Mouse (Mus musculus) MEL (cell line): ENCODE measurements around the gene Gm12184. TPM values are rescaled to one million over a fixed set of nuclear protein-coding genes. Genes with fewer than 3 reads are reported as not detected.

ENCODE experiments used
- DNase-seq: peaks from one replicate; pipeline ENCODE4 v3.0.0; 2011; ENCODE audit warnings: low read depth, low spot score
- H3K27ac ChIP-seq: 2 replicates; pipeline ENCODE4 v1.5.1; 2012; ENCODE audit warnings: low read depth, mild to moderate bottlenecking, control low read depth, low read length, moderate library complexity; ENCODE audit not compliant: control insufficient read depth
- H3K27me3 ChIP-seq, 2 experiments: fragments of 150-350 bp in 1 of 2; sonication (generic) in 1 of 2; 2 replicates each; pipeline ENCODE4 v1.6.1; 2012; ENCODE audit warnings: low read length in 2 of 2, mild to moderate bottlenecking in 2 of 2, improper control_type of control experiment in 1 of 2, moderate library complexity in 1 of 2; ENCODE audit not compliant: insufficient read depth in 2 of 2, control insufficient read depth in 1 of 2
- H3K36me3 ChIP-seq, 2 experiments: 2 replicates each; pipeline ENCODE4 v1.6.1; 2012 to 2014; ENCODE audit warnings: low read length in 2 of 2, improper control_type of control experiment in 1 of 2, inconsistent platforms in 1 of 2, mild to moderate bottlenecking in 1 of 2; ENCODE audit not compliant: insufficient read depth in 2 of 2, control insufficient read depth in 1 of 2
- H3K4me1 ChIP-seq, 2 experiments: fragments of 150-350 bp in 1 of 2; sonication (generic) in 1 of 2; 2 replicates each; pipeline ENCODE4 v1.6.1; 2012; ENCODE audit warnings: low read length in 2 of 2, improper control_type of control experiment in 1 of 2, mild to moderate bottlenecking in 1 of 2; ENCODE audit not compliant: insufficient read depth in 2 of 2, control insufficient read depth in 1 of 2
- H3K4me3 ChIP-seq, 2 experiments: fragments of 150-350 bp in 1 of 2; sonication (generic) in 1 of 2; 2 replicates each; pipeline ENCODE4 v1.5.1; 2012; ENCODE audit warnings: low read depth in 2 of 2, low read length in 2 of 2, mild to moderate bottlenecking in 2 of 2, moderate library complexity in 2 of 2, control low read depth in 1 of 2, improper control_type of control experiment in 1 of 2; ENCODE audit not compliant: control insufficient read depth in 1 of 2, insufficient read depth in 1 of 2
- H3K79me2 ChIP-seq: 2 replicates; pipeline ENCODE4 v1.6.1; 2012; ENCODE audit warnings: mild to moderate bottlenecking, low read length, moderate library complexity; ENCODE audit not compliant: control insufficient read depth, poor library complexity, insufficient read depth
- H3K9ac ChIP-seq: 2 replicates; pipeline ENCODE4 v1.6.1; 2012; ENCODE audit warnings: low read depth, mild to moderate bottlenecking, control low read depth, low read length, moderate library complexity; ENCODE audit not compliant: control insufficient read depth, poor library complexity, severe bottlenecking
- H3K9me3 ChIP-seq: fragments of 150-350 bp; sonication (generic); replicated peaks from 2 replicates; pipeline ENCODE4 v1.6.1; 2012; ENCODE audit warnings: mild to moderate bottlenecking, low read length, improper control_type of control experiment, moderate library complexity; ENCODE audit not compliant: insufficient read depth
- BHLHE40 ChIP-seq: IDR thresholded peaks from 2 replicates; pipeline ENCODE4 v1.6.1; 2012; ENCODE audit warnings: low read depth, mild to moderate bottlenecking, inconsistent platforms, low read length, improper control_type of control experiment, borderline replicate concordance
- CHD1 ChIP-seq: IDR thresholded peaks from 2 replicates; pipeline ENCODE4 v1.6.1; 2012; ENCODE audit warnings: low read depth, mild to moderate bottlenecking, inconsistent platforms, low read length, improper control_type of control experiment
- CTCF ChIP-seq, 3 experiments: IDR thresholded peaks in 2 of 3; conservative IDR thresholded peaks in 1 of 3; 2 replicates each; pipeline ENCODE4 v1.5.1; 2011 to 2012; ENCODE audit warnings: low read length in 3 of 3, low read depth in 2 of 3, mild to moderate bottlenecking in 2 of 3, improper control_type of control experiment in 1 of 3, inconsistent platforms in 1 of 3, mixed read lengths in 1 of 3, moderate library complexity in 1 of 3; ENCODE audit not compliant: control insufficient read depth in 1 of 3, insufficient read depth in 1 of 3, poor library complexity in 1 of 3, severe bottlenecking in 1 of 3
- E2F4 ChIP-seq: IDR thresholded peaks from 2 replicates; pipeline ENCODE4 v1.6.1; 2011; ENCODE audit warnings: low read depth, low read length, improper control_type of control experiment, borderline replicate concordance
- ETS1 ChIP-seq: IDR thresholded peaks from 2 replicates; pipeline ENCODE4 v1.6.1; 2012; ENCODE audit warnings: low read depth, mild to moderate bottlenecking, inconsistent platforms, low read length, improper control_type of control experiment, moderate library complexity
- KAT2A ChIP-seq: conservative IDR thresholded peaks from 2 replicates; pipeline ENCODE4 v1.6.1; 2012; ENCODE audit warnings: low read depth, low read length, improper control_type of control experiment, inconsistent platforms
- MAZ ChIP-seq: IDR thresholded peaks from 2 replicates; pipeline ENCODE4 v1.6.1; 2012; ENCODE audit warnings: low read depth, mild to moderate bottlenecking, inconsistent platforms, low read length, improper control_type of control experiment
- MXI1 ChIP-seq: IDR thresholded peaks from 2 replicates; pipeline ENCODE4 v1.6.1; 2011; ENCODE audit warnings: mild to moderate bottlenecking, low read depth, low read length, improper control_type of control experiment
- MYB ChIP-seq: IDR thresholded peaks from 2 replicates; pipeline ENCODE4 v1.6.1; 2011; ENCODE audit warnings: mild to moderate bottlenecking, low read depth, low read length, improper control_type of control experiment
- MYC ChIP-seq: IDR thresholded peaks from 2 replicates; pipeline ENCODE4 v1.6.1; 2011; ENCODE audit warnings: low read depth, mild to moderate bottlenecking, low read length, improper control_type of control experiment, moderate library complexity
- NELFE ChIP-seq: IDR thresholded peaks from 2 replicates; pipeline ENCODE4 v1.6.1; 2011; ENCODE audit warnings: low read depth, low read length, improper control_type of control experiment
- POLR2A ChIP-seq, 2 experiments: IDR thresholded peaks; 2 replicates each; pipeline ENCODE4 v1.6.1; 2011 to 2012; ENCODE audit warnings: low read length in 2 of 2, mild to moderate bottlenecking in 2 of 2, control low read depth in 1 of 2, improper control_type of control experiment in 1 of 2, low read depth in 1 of 2, moderate library complexity in 1 of 2; ENCODE audit not compliant: control insufficient read depth in 1 of 2, insufficient read depth in 1 of 2, poor library complexity in 1 of 2
- POLR2AphosphoS2 ChIP-seq: IDR thresholded peaks from 2 replicates; pipeline ENCODE4 v1.6.1; 2011; ENCODE audit warnings: low read length, improper control_type of control experiment
- TBP ChIP-seq: IDR thresholded peaks from 2 replicates; pipeline ENCODE4 v1.8.0; 2011; ENCODE audit warnings: low read depth, low read length, improper control_type of control experiment
- USF2 ChIP-seq, 2 experiments: IDR thresholded peaks; 2 replicates each; pipeline ENCODE4 v1.6.1; 2011 to 2012; ENCODE audit warnings: improper control_type of control experiment in 2 of 2, low read length in 2 of 2, borderline replicate concordance in 1 of 2, inconsistent platforms in 1 of 2, low read depth in 1 of 2, mild to moderate bottlenecking in 1 of 2; ENCODE audit not compliant: insufficient read depth in 1 of 2
- polyA plus RNA-seq, 2 experiments: library from polyadenylated mRNA; stranded (reverse) in 1 of 2; unstranded in 1 of 2; fragments of >175 nt in 1 of 2; fragments of >200 nt in 1 of 2; gene quantifications; 2 replicates each; pipeline versions ENCODE4 v1.2.1 to v1.2.4; 2012; ENCODE audit warnings: low replicate concordance in 2 of 2, low read depth in 1 of 2; ENCODE audit not compliant: insufficient read length in 2 of 2, insufficient read depth in 1 of 2, missing spikeins in 1 of 2
- total RNA-seq: library from RNA; depleted of rRNA; stranded (reverse); fragments of 300-350 nt; gene quantifications from 2 replicates; pipeline ENCODE4 v1.2.3, GENCODE M21; 2012

Gene Gm12184
- total and polyA plus RNA-seq, 3 experiments: 10.9 to 15.3 TPM; not detected in 1

DNA sequence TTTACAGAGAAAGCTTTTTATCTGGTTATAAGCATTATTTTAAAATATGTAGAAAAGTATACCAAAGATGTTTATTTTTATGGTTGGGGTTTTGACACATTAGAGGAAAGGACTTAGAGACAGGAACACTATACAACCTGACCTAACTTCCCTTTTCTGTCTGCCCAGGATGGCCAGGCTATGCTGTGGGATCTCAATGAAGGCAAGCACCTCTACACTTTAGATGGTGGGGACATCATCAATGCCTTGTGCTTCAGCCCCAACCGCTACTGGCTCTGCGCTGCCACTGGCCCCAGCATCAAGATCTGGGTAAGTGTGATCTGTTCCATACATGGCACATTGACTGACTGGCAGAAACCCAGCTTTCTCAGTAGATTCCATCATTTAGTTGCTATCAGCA, 22.5 kb downstream of the Gm12184 start:
- H3K27ac ChIP-seq: peak overlapping the region; percentile 18
- peaks cover 48% of the 10 kb centered on the region for H3K79me2 ChIP-seq
- no peaks in the 10 kb centered on the region for H3K9me3 ChIP-seq
- peak; percentile 65 for DNase-seq
- no peaks in the 10 kb centered on the region for H3K27me3 ChIP-seq
- no peak for TF ChIP-seq BHLHE40
- peak; percentile 9; the same call in 1 of the 2 replicates for TF ChIP-seq NELFE
- TF ChIP-seq MXI1: no peak
- TF ChIP-seq TBP: 0 out of 2 replicates have a peak, but pooled peaks have one; percentile 17
- TF ChIP-seq, all 39 proteins: peak for 2
- H3K9ac ChIP-seq: no peak overlapping the region; the same call in 1 of the 2 replicates
- H3K4me3 ChIP-seq: 0 out of 4 replicates have a peak overlapping the region, but pooled peaks of 1 of the 2 experiments have one; percentile 1
- H3K4me1 ChIP-seq: peaks cover 0 to 12% of the 10 kb centered on the region in 2 experiments; a peak in 1 of 4 replicates
- H3K36me3 ChIP-seq: peaks cover 33 to 49% of the 10 kb centered on the region in 2 experiments

DNA sequence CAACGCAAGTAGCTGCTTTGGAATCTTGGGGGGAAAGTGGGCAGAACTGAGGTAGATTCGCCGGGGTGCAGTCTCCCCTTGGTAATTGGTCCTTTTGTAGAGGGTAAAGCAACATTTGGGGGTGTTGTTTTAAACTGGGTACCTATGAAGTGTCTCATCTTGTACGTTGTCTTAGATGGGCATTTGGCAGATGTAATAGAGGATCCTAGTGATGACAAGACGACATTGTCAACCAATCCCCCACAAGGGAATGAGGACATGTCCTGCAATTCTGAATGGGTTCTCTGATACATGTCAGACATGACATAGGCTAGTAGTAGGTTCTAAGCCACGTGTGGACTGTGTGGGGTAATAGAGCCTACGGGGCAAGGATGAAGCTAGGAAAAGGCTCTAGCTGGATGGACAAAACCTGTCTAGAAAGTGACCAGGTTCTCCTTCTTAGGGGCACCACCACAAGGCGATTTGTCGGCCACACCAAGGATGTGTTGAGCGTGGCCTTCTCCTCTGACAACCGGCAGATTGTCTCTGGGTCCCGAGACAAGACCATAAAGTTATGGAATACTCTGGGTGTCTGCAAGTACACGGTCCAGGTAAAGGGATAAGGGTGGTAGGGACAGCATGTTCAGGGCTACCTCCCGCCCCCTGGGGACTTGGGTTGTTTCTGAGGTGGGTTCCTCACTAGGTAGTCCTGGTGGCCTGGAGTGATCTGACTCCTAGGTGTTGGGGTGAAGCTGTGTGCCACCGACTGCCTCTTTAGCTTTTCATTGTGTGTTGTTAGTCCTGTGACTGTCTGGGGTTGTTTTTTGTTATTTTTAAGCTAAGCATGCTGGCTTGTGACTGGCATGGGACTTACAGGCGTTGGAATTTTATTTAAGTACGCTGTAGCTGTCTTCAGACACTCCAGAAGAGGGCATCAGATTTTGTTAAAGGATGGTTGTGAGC, 24.4 kb downstream of the Gm12184 start:
- H3K27ac ChIP-seq: peak overlapping the region; percentile 96
- H3K36me3 ChIP-seq: peaks cover 39 to 49% of the 10 kb centered on the region in 2 experiments

More for the DNA sequence above, 24.4 kb downstream of the Gm12184 start:
- Histone ChIP-seq H3K9me3 (no peaks in the 10 kb centered on the region), H3K27me3 (no peaks in the 10 kb centered on the region), H3K4me3 (peak overlapping the region; percentile 78 to 96), H3K4me1 (peaks cover 2 to 21% of the 10 kb centered on the region in 2 experiments; a peak in 3 of 4 replicates), H3K79me2 (peaks cover 58% of the 10 kb centered on the region), H3K9ac (peak overlapping the region; percentile 97)
- TF ChIP-seq USF2 (IDR thresholded peaks at IDR 0.05; ENCODE audit: borderline replicate concordance in 1 of 2, insufficient read depth in 1 of 2, low read depth in 1 of 2, low read length in 2 of 2) (no peak), POLR2A (IDR thresholded peaks at IDR 0.05; ENCODE audit: control insufficient read depth in 1 of 2, insufficient read depth in 1 of 2, low read depth in 1 of 2, low read length in 2 of 2, poor library complexity in 1 of 2) (peak in 1 of 2 experiments; percentile 61; a peak in 2 of 4 replicates), ETS1 (no peak), MYB (no peak), KAT2A (no peak), MXI1 (peak; percentile 43; the same call in 1 of the 2 replicates), CHD1 (peak; percentile 91), POLR2AphosphoS2 (0 out of 2 replicates have a peak, but pooled peaks have one; percentile 30), E2F4 (0 out of 2 replicates have a peak, but pooled peaks have one; percentile 52), MAZ (no peak), MYC (0 out of 2 replicates have a peak, but pooled peaks have one; percentile 41), CTCF (IDR thresholded peaks at IDR 0.05 in 2 of 3, conservative IDR thresholded peaks at IDR 0.05 in 1 of 3; ENCODE audit: control insufficient read depth in 1 of 3, insufficient read depth in 1 of 3, low read depth in 2 of 3, low read length in 3 of 3, poor library complexity in 1 of 3, severe bottlenecking in 1 of 3) (0 out of 6 replicates have a peak, but pooled peaks of 1 of the 3 experiments have one; percentile 3)
- peak; percentile 59 for DNase-seq
